Mouse (Mus musculus) intestine, postnatal 0 days (tissue): ENCODE results near the gene Ddx41. TPM values are rescaled to one million over a fixed set of nuclear protein-coding genes. Genes with fewer than 3 reads are reported as not detected.
A peak's percentile ranks its signal among the peaks of the same experiment; 100 is the strongest.

Experiments used
- ATAC-seq: fragments of 200-750 bp; cut with Nextera tagmentation; 2 replicates; pipeline ENCODE4 v1.8.0; 2017; ENCODE audit warnings: mild to moderate bottlenecking, moderate TSS enrichment, moderate library complexity
- H3K27ac ChIP-seq: fragments of 300-500 bp; sonication (generic); 2 replicates; pipeline ENCODE4 v1.5.1; 2014; ENCODE audit warnings: mild to moderate bottlenecking, low read depth, low read length, moderate library complexity
- H3K27me3 ChIP-seq: fragments of 300-500 bp; sonication (generic); replicated peaks from 2 replicates; pipeline ENCODE4 v1.6.1; 2014; ENCODE audit warnings: low read length, mixed read lengths; ENCODE audit not compliant: control insufficient read depth, insufficient read depth
- H3K36me3 ChIP-seq: fragments of 300-500 bp; sonication (generic); 2 replicates; pipeline ENCODE4 v1.6.1; 2014; ENCODE audit warnings: mild to moderate bottlenecking, moderate library complexity; ENCODE audit not compliant: control insufficient read depth, insufficient read depth
- H3K4me1 ChIP-seq: fragments of 300-500 bp; sonication (generic); replicated peaks from 2 replicates; pipeline ENCODE4 v1.6.1; 2014; ENCODE audit warnings: antibody characterized with exemption, low read length, mixed read lengths; ENCODE audit not compliant: control insufficient read depth, insufficient read depth
- H3K4me2 ChIP-seq: fragments of 300-500 bp; sonication (generic); replicated peaks from 2 replicates; pipeline ENCODE4 v1.6.1; 2014; ENCODE audit warnings: low read depth, mild to moderate bottlenecking, moderate library complexity
- H3K4me3 ChIP-seq: fragments of 300-500 bp; sonication (generic); 2 replicates; pipeline ENCODE4 v1.5.1; 2014; ENCODE audit warnings: low read depth, low read length
- H3K9ac ChIP-seq: fragments of 300-500 bp; sonication (generic); 2 replicates; pipeline ENCODE4 v1.6.1; 2014; ENCODE audit warnings: mild to moderate bottlenecking, low read depth, low read length
- H3K9me3 ChIP-seq: fragments of 300-500 bp; sonication (generic); 2 replicates; pipeline ENCODE4 v1.6.1; 2016; ENCODE audit warnings: mixed run types; ENCODE audit not compliant: control insufficient read depth
- CTCF ChIP-seq: sonication (generic); IDR thresholded peaks from 2 replicates; pipeline ENCODE4 v1.5.1; 2016; ENCODE audit warnings: low read depth, mild to moderate bottlenecking, control low read depth, antibody characterized with exemption, moderate library complexity
- WGBS: fragments of 180-500 bp; shearing (Covaris S2); extraction: QIAGEN DNeasy Blood & Tissue Kit; methylation state at CpG from one replicate; pipeline ENCODE4 v1.1.7; 2014; 5-methylcytosine and 5-hydroxymethylcytosine counted together
- polyA plus RNA-seq: library from polyadenylated mRNA; unstranded; fragments of >200 nt; fragmentation: Nextera tagmentation; extraction: Ambion mirVana; gene quantifications from 2 replicates; pipeline ENCODE4 v1.2.1, GENCODE M21; 2015

The Ddx41 gene
- polyA plus RNA-seq, 1 experiment from 2014 or later = 23.2 TPM

GRCm38 (mm10) chr13:55547916-55548315 lies 11.5 kb upstream of the Ddx41 start:
- no peak for TF ChIP-seq CTCF
- Histone ChIP-seq H3K27me3 (no peaks in the 10 kb centered on the region), H3K27ac (no peak overlapping the region), H3K36me3 (peaks cover 64% of the 10 kb centered on the region), H3K9me3 (no peaks in the 10 kb centered on the region), H3K4me1 (no peaks in the 10 kb centered on the region), H3K4me3 (no peak overlapping the region), H3K4me2 (no peak overlapping the region), H3K9ac (no peak overlapping the region)
- WGBS = 90% methylated on average over 2 of the region's 2 CpGs
- no peak for ATAC-seq

GRCm38 (mm10) chr13:55544792-55545191 lies 8.3 kb upstream of the Ddx41 start:
- no peaks in the 10 kb centered on the region for H3K4me1 ChIP-seq
- peaks cover 83% of the 10 kb centered on the region for H3K36me3 ChIP-seq
- no peaks in the 10 kb centered on the region for H3K27me3 ChIP-seq
- no peak overlapping the region for H3K27ac ChIP-seq
- H3K4me2 ChIP-seq = no peak overlapping the region
- H3K4me3 ChIP-seq = no peak overlapping the region
- no peaks in the 10 kb centered on the region for H3K9me3 ChIP-seq
- 95% methylated on average over 6 of the region's 6 CpGs for WGBS
- no peak for ATAC-seq
- no peak for TF ChIP-seq CTCF
- no peak overlapping the region for H3K9ac ChIP-seq

- Histone ChIP-seq H3K4me1 (no peaks in the 10 kb centered on the region), H3K9me3 (no peaks in the 10 kb centered on the region), H3K36me3 (peaks cover 82% of the 10 kb centered on the region), H3K27ac (no peak overlapping the region), H3K4me2 (no peak overlapping the region), H3K9ac (no peak overlapping the region), H3K4me3 (no peak overlapping the region), H3K27me3 (no peaks in the 10 kb centered on the region)
- ATAC-seq = no peak
- 89% methylated on average over 8 of the region's 8 CpGs for WGBS
- no peak for TF ChIP-seq CTCF
Observed at GRCm38 (mm10) chr13:55543447-55543846, 7.0 kb upstream of the Ddx41 start.

- Histone ChIP-seq H3K9me3 (no peaks in the 10 kb centered on the region), H3K4me2 (no peak overlapping the region), H3K36me3 (peaks cover 78% of the 10 kb centered on the region), H3K4me1 (no peaks in the 10 kb centered on the region), H3K27me3 (no peaks in the 10 kb centered on the region), H3K27ac (no peak overlapping the region), H3K9ac (no peak overlapping the region), H3K4me3 (no peak overlapping the region)
- no peak for TF ChIP-seq CTCF
- no peak for ATAC-seq
- WGBS = 98% methylated on average over 4 of the region's 4 CpGs
Observed at GRCm38 (mm10) chr13:55542891-55543290, 6.4 kb upstream of the Ddx41 start.

GRCm38 (mm10) chr13:55540933-55541332 lies 4.5 kb upstream of the Ddx41 start:
- no peaks in the 10 kb centered on the region for H3K9me3 ChIP-seq
- TF ChIP-seq CTCF = no peak
- no peak for ATAC-seq
- H3K27ac ChIP-seq = no peak overlapping the region
- no peak overlapping the region for H3K9ac ChIP-seq
- no peaks in the 10 kb centered on the region for H3K4me1 ChIP-seq
- H3K27me3 ChIP-seq = no peaks in the 10 kb centered on the region
- H3K4me2 ChIP-seq = no peak overlapping the region
- no peak overlapping the region for H3K4me3 ChIP-seq
- WGBS = 86% methylated on average over 2 of the region's 2 CpGs
- H3K36me3 ChIP-seq = peaks cover 69% of the 10 kb centered on the region

GRCm38 (mm10) chr13:55535796-55536193 lies 663 bp downstream of the Ddx41 start:
- Histone ChIP-seq H3K9ac (peak overlapping the region; percentile 72), H3K4me3 (peak overlapping the region; percentile 71), H3K36me3 (peaks cover 55% of the 10 kb centered on the region), H3K4me2 (peak overlapping the region; percentile 95), H3K9me3 (no peaks in the 10 kb centered on the region), H3K4me1 (peaks cover 5% of the 10 kb centered on the region; the same call in 1 of the 2 replicates), H3K27me3 (no peaks in the 10 kb centered on the region), H3K27ac (peak overlapping the region; percentile 8; the same call in 1 of the 2 replicates)
- TF ChIP-seq CTCF = no peak
- WGBS = 15% methylated on average over 17 of the region's 17 CpGs
- peak; percentile 2; the same call in 1 of the 2 replicates for ATAC-seq

GRCm38 (mm10) chr13:55535191-55535590 lies 1.3 kb downstream of the Ddx41 start:
- no peak for TF ChIP-seq CTCF
- no peak for ATAC-seq
- no peaks in the 10 kb centered on the region for H3K27me3 ChIP-seq
- no peak overlapping the region for H3K9ac ChIP-seq
- no peak overlapping the region for H3K27ac ChIP-seq
- H3K4me1 ChIP-seq = peaks cover 5% of the 10 kb centered on the region; the same call in 1 of the 2 replicates
- no peaks in the 10 kb centered on the region for H3K9me3 ChIP-seq
- WGBS = 93% methylated on average over 15 of the region's 15 CpGs
- peak overlapping the region; percentile 95; the same call in 1 of the 2 replicates for H3K4me2 ChIP-seq
- H3K36me3 ChIP-seq = peaks cover 56% of the 10 kb centered on the region
- peak overlapping the region; percentile 71; the same call in 1 of the 2 replicates for H3K4me3 ChIP-seq
